Comparison of ENCODE assay signal across 7 mouse cellular contexts in the genomic region with DNA sequence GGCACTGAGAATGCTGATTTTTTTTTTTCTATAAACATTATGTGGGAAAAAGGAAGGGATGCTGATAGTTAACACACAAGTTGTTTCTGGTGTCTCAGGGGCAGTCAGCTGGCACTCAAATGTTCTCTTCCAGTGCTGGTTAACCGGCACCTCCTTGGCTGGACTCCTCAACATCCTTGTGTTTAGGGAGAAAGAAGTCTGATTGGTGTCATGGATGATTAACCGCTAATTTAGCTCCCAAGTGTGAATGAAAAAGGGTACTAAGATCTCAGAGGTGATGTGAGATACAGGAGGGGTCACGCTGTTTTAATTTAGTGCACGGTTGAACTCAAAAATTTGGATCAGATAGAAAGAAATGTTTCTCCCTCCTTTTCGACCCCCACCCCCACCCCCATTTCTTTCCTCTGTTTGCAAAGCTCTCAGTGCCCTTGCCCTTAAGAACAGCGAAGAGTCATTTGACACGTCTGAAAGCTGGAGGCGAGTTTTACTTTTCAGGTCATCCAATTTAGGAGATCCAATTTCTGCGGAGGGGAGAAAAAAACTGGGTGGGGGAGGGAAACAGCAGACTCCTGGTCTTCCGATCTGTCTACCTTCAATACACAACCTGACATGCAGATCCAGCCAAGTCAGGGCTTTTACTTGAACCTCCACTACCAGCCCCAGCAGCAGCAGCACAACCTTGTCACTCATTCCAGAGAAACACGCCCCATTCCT. TPM values are rescaled to one million over a fixed set of nuclear protein-coding genes. Genes with fewer than 3 reads are reported as not detected.
DNase-seq lines count a peak whose midpoint lies in the region; ATAC-seq and TF ChIP-seq lines count a peak whose summit lies in the region.

No protein-coding gene starts in this region.

- DNase-seq in lung, embryonic 14.5 days, result no peak
- DNase-seq in lung, postnatal 4 days, result no peak
- DNase-seq in forebrain, embryonic 10.5 days (ENCODE audit: extremely low spot score, low spot score), result no peak
- peak; percentile 39 to 54 for DNase-seq in kidney, postnatal 36 days
- no peak for DNase-seq in right cerebral cortex, postnatal 14 days
- no peak for DNase-seq in thymus, postnatal 25 days

- H3K4me3 ChIP-seq in lung, embryonic 14.5 days (ENCODE audit: low read depth, low read length), result peak overlapping the region; percentile 68
- H3K4me3 ChIP-seq in forebrain, embryonic 10.5 days, result peak overlapping the region; percentile 85
- H3K4me3 ChIP-seq in olfactory bulb, adult 2 months (ENCODE audit: insufficient read depth, low read depth, low read length), result peak overlapping the region; percentile 97

- H3K27me3 ChIP-seq in lung, embryonic 14.5 days (ENCODE audit: insufficient read depth, low read length), result peaks cover 26% of the 10 kb centered on the region
- peaks cover 60% of the 10 kb centered on the region for H3K27me3 ChIP-seq in forebrain, embryonic 10.5 days (ENCODE audit: poor library complexity, severe bottlenecking)

- ATAC-seq in lung, embryonic 14.5 days (ENCODE audit: insufficient read depth), result no peak

- 5% methylated on average over 11 of the region's 11 CpGs for WGBS in lung, embryonic 14.5 days
- WGBS in forebrain, embryonic 10.5 days, result under 1% methylated on average over 11 of the region's 11 CpGs
- 26% methylated on average over 11 of the region's 11 CpGs for WGBS in olfactory bulb, adult 2 months

- TF ChIP-seq CTCF in lung, embryonic 14.5 days (IDR thresholded peaks at IDR 0.05; ENCODE audit: low read depth), result no peak
- TF ChIP-seq CTCF in olfactory bulb, adult 2 months (IDR thresholded peaks at IDR 0.05; ENCODE audit: insufficient read depth, low read depth, low read length), result no peak

- no peak for TF ChIP-seq POLR2A in olfactory bulb, adult 2 months (IDR thresholded peaks at IDR 0.05; ENCODE audit: insufficient read depth, low read depth, low read length)

- no peak overlapping the region for H3K9ac ChIP-seq in lung, embryonic 14.5 days

- H3K4me1 ChIP-seq in lung, embryonic 14.5 days (ENCODE audit: insufficient read depth), result peaks cover 8% of the 10 kb centered on the region; the same call in 1 of the 2 replicates
- H3K4me1 ChIP-seq in forebrain, embryonic 10.5 days, result peaks cover 39% of the 10 kb centered on the region
- 0 out of 2 replicates have a peak, but pooled peaks cover 5% of the 10 kb centered on the region for H3K4me1 ChIP-seq in olfactory bulb, adult 2 months (ENCODE audit: control insufficient read depth, insufficient read depth, low read length)

- peak overlapping the region; percentile 81 for H3K4me2 ChIP-seq in lung, embryonic 14.5 days

- no peak overlapping the region for H3K27ac ChIP-seq in lung, embryonic 14.5 days (ENCODE audit: low read depth)
- peak overlapping the region; percentile 94; the same call in 1 of the 2 replicates for H3K27ac ChIP-seq in forebrain, embryonic 10.5 days
- no peak overlapping the region for H3K27ac ChIP-seq in olfactory bulb, adult 2 months (ENCODE audit: insufficient read depth, low read depth, low read length)

- no peaks in the 10 kb centered on the region for H3K36me3 ChIP-seq in lung, embryonic 14.5 days (ENCODE audit: insufficient read depth)
- H3K36me3 ChIP-seq in forebrain, embryonic 10.5 days (replicated peaks), result no peaks in the 10 kb centered on the region

- no peaks in the 10 kb centered on the region for H3K9me3 ChIP-seq in lung, embryonic 14.5 days (ENCODE audit: low read depth, low read length)
- H3K9me3 ChIP-seq in forebrain, embryonic 10.5 days, result peaks cover 5% of the 10 kb centered on the region

RNA-seq across cellular contexts. Expression of a gene that starts 0.5 kb away (rescaled TPM):
- polyA plus RNA-seq in lung, embryonic 14.5 days (2014; fragmentation: Nextera tagmentation; extraction: Ambion mirVana), result 3.4 and 3.9 TPM in 2 replicates
- 7.2 and 8.4 TPM in 2 replicates for polyA plus RNA-seq in forebrain, embryonic 10.5 days (2016; fragmentation: Nextera tagmentation; extraction: Ambion mirVana)
- polyA plus RNA-seq in olfactory bulb, adult 2 months (2012; ENCODE audit: insufficient read depth, insufficient read length, low replicate concordance, missing spikeins), result not detected in 2 replicates

RNA-seq across cellular contexts. Expression of a gene that starts 26.3 kb away (rescaled TPM):
- 60.0 and 61.1 TPM in 2 replicates for polyA plus RNA-seq in lung, embryonic 14.5 days (2014; fragmentation: Nextera tagmentation; extraction: Ambion mirVana)
- polyA plus RNA-seq in forebrain, embryonic 10.5 days (2016; fragmentation: Nextera tagmentation; extraction: Ambion mirVana), result 90.6 and 93.6 TPM in 2 replicates
- not detected in 2 replicates for polyA plus RNA-seq in olfactory bulb, adult 2 months (2012; ENCODE audit: insufficient read depth, insufficient read length, low replicate concordance, missing spikeins)

Comparison
In these comparisons a context has a peak if more than half of its experiments do, and no peak if none do; other contexts are left out.
1. DNase-seq: peak in kidney, postnatal 36 days (2 of 2); none in lung, embryonic 14.5 days (single experiment), lung, postnatal 4 days (0 of 2), forebrain, embryonic 10.5 days (single experiment), right cerebral cortex, postnatal 14 days (single experiment) and thymus, postnatal 25 days (single experiment).
2. Peak in every context shown above with its lines, with median percentiles within 50 percentile points of each other: H3K4me3 ChIP-seq.